Mouse (Mus musculus) urinary bladder, adult 2 months (tissue): ENCODE data around the gene Il2rb. TPM values are rescaled to one million over a fixed set of nuclear protein-coding genes. Genes with fewer than 3 reads are reported as not detected.
A peak's percentile ranks its signal among the peaks of the same experiment; 100 is the strongest.

ENCODE experiments used
- DNase-seq: peaks from one replicate; pipeline ENCODE4 v3.0.0; 2022; ENCODE audit warnings: low spot score
- polyA plus RNA-seq: library from polyadenylated mRNA; depleted of rRNA; stranded (reverse); fragments of >200 nt; gene quantifications from 2 replicates; pipeline ENCODE4 v1.2.3, GENCODE M21; 2012

The Il2rb gene
- polyA plus RNA-seq, 1 experiment, result 3.6 TPM

DNA sequence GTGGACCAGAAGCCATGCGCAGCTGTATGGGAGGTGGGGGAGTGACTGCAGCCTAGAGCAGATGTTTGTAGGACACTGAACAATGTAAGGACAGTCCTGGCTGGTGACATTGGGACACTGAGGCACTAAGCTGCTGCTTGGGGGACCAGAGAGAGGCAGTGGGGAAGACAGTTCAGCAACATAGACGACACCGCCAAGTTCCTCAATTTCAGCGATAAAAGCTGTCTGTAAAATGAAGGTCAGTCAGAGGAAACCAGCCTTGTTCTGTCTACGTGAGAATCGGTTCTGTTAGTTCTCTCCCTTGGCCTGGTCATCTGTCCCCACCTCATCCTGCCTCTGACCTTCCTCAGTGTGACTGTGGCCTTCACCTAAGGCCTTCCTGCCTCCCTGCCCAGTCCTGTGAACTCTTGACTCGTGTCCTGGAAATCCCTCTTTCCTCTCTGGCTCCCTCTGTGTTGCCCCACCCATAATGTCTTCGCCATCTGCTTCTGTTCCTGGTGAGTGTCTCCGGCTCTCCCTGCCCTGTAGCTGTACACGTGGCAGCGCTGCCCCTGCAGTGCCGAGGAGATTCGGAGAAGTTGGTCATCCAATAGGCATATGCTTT is 25.1 kb upstream of the Il2rb start:
- no peak for DNase-seq

DNA sequence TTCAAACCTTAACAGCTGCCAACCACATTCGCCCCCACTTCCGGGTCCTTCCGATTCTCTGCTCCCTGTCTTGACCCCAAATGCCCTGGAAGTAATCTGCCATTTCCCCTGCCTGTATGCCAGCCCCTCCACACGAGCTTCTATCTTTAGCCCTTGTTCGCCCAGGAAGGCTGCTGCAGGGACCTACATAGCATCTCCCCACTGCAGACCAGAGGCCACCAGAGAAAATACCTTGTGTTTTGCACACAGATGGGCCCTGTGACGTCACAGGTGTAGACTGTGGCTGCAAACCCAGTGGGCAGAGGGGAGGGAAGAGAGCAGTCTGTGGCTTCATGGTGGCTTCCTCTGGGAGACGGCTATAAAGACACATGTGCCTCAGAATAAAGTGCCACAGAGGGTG is 23.1 kb upstream of the Il2rb start:
- no peak for DNase-seq

DNA sequence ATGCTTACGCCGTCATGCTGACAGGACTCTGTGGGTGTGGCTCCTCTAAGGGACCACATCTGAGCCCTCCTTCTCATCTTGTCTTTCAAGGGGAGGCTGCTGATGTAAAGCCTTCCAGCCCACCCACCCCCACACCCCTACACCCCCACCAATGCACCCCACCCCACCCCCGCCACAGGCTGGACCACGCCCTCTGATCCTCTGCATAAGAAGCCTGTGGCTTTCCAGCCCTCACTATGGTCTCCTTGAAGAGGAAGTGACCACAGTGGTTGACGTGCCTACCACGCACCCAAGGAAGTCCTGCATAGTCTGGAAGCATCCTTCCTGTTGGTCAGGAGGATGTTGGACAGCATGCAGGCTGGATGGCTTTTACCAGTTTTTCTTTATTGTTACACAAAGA is 20.7 kb upstream of the Il2rb start:
- DNase-seq, result no peak

DNA sequence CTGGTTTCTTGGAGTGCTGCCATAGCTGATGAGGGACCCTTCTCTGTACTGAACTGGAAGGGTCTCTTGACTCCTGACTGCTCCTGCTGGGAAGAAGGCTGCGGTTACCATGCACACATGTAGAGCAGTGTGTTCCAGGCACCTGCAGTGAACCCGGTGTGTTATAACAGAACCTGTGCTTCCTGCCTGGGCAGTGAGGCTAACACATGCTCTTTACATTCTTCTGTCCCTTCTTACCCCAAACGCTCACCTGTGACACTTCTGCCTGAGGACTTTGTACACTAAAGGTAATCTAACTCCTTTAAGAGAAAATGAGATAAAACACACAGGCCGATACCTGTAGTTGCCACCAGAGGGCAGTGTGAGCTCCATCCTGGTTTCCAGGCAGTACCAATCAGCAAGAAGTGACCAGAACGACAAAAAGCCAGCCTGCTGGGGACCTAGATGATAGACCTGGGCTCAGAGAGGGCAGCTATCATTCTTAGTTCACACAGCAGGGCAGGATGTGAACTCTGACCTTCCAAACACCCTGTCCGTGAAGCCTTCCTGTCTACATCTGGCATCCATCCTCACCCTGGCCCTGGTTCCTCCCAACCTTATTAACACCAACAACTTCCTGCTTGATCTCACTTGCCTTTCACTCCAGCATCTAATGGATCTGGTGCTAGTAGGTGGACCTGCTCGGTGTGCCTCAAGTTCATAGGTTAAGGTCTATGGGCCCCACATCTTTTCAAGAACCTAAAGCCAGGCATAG is 19.5 kb upstream of the Il2rb start:
- peak; percentile 62 for DNase-seq

DNA sequence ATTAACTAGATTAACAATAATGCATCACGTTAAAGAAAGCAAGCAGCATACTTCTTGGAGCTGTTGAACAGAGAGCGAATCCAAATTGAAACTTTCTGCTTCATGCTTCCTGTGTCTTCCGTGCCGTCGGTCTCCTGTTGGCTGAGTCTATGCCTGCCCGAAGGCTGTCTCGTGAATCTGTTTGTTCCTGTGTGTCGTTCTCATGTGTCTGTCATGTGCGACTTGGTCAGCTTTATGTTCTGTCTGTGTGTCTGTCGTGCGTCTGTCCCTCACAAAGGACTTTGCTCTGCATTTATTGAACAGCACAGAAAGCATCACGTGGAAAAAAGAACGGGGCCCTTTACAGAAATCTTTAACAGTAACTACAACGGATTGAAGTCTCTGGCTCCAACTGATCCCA is 17.9 kb upstream of the Il2rb start:
- DNase-seq, result no peak

DNA sequence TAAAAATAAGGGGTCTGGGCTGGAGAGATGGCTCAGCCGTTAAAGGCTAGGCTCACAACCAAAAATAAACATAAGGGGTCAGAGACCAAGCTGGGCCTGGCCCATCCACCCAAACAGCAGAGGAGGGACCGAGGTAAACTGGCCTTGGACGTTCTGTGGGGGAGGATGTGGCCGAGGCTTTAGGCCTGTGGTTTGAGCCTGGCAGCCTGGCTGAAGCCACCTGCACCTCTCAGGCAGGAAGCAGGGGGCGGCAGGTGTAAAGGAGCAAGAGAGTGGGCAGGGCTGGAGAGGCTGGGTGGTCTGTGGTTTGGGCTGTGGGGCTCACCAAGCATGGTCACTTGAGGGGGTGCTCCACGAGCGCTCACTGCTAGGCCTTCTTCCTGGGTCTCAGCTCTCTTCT is 16.9 kb upstream of the Il2rb start:
- DNase-seq, result no peak

DNA sequence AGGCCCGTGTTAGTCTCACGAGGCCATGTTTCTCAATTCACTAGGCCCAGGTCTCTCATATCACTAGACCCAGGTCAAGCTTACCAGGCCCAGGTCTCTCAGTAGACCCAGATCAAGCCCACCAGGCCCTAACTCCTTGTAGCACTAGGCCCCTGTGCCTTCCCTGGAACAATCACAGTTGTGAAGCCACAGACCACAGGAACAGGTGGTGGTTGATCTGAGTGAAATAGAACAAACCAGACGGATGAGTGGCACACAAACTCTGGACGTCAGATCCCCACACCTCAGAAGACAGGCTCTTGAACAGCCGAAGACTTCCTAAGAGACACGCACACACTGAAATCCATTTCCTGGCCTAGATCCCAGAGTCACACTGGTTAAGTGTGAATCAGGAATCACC is 15.7 kb upstream of the Il2rb start:
- no peak for DNase-seq

DNA sequence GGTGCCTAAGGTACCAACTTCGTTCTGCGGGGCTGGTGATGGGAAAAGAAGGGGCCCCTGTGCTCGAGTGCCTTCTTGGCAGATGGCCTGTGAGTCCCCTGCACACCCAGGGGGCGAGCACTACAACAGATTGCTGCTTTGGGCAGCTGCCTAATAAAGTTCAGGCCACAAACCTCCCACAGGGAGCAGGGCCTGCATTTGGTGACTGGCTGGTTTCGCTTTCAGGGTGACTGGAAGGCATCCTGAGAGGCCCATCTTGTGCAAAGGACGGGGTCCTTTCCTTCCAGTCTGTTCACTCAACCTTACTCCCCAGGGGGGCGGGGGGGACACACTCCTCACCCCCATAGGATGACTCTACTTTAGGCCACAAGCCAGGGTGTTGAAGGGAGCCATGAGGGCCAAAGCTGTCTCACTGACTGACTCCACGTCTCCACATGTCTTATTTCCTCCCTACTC is 15.1 kb upstream of the Il2rb start:
- DNase-seq, result no peak

DNA sequence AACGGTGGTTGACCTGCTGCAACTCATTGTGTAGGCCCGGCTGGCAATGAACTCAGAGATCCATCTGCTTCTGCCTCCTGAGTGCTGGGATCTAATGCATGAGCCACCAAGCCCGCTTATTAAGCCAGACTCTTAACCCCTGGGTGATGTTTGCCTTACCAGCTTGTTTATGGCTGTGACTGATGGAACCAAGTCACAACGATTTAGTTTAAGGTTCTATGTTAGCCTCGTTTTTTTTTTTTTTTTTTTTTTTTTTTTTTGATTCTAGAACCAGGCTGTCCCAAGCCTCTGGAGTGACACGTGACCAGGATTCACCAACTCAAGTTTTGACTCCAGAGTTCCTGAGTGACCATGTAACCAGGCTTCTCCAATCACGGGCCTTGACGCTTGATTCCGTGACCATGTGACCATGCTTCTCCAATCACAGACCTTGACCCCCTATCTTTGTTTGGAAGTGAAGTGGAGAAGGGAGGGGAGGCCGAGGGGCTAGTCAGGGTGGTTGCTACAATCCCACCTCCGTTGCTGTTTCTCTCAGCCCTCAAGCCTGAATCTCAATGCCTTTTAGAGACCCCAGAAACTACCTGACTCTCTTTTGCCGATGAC is 14.3 kb upstream of the Il2rb start:
- no peak for DNase-seq

DNA sequence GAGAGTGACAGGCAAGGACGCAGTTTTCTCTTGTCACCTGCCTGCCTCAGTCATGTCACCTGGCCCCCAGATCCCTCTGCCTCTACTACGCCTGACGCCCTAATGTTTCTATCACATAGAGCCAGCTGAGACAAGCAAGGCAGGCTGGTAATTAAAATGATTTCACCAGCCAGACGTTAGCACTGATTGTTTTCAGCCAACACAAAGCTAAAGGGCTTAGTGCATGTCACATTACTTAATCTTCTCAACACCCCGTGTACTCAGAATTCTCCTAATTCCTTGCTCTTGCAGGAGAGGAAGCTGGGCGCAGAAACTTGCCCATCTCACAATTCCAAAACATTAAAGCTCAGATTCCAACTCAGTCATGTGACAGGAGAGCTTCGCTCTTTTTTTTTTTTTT is 13.4 kb upstream of the Il2rb start:
- no peak for DNase-seq

DNA sequence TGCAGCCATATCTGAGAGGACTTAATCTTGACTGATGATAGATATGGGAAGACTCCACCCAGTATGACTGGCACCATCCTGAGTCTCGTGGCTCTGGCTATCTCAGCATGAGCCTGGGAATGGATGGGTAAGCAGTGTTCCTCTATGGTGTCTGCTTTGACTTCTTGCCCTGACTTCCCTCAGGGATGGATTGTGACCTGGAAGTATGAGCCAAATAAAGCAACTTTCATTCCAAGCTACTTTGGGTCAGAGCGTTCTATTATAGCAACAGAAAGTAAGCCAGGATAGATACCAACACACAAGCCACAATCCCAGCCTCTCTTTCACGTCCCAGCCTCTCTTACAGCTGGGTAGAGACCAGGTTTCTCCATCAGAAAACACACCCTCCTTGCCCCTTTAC is 10.5 kb upstream of the Il2rb start:
- DNase-seq, result no peak

DNA sequence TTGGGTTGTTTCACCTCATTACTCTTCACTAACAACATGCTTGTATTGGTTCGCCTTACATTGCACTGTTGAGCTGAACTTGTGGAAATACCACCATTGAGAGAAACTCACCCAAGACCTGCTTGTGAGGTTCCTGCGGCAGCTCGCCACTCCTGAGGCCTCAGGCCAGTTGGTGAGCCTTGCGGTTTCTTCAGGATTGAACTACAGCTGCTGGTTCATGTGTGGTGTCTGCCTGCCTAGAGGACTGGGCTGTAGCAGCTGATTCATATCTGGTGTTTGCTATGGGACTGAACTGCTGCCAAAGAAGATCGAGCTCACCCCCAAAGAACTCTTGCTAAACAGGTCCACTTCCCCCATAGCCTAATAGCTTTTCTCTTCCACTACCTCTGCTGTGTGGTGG is 9.7 kb upstream of the Il2rb start:
- DNase-seq, result no peak

DNA sequence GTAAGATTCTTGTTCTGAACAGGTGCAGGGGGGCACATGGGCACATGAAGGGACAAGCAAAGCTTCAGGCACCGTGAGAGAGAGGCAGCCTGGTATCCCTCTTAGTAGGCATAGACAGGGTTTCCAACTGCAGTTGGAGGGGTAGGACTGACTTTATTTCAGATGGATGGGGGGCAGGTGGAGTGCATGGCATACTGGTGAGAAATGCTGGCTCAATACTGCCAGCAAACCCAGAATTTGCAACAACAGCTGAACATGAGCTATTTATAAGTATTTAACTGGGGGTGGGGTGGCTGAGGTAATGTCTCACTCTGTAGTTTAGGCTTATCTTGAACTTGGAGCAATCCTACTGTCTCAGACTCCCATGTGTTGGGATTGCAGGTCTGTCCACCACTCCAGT is 8.9 kb upstream of the Il2rb start:
- no peak for DNase-seq

DNA sequence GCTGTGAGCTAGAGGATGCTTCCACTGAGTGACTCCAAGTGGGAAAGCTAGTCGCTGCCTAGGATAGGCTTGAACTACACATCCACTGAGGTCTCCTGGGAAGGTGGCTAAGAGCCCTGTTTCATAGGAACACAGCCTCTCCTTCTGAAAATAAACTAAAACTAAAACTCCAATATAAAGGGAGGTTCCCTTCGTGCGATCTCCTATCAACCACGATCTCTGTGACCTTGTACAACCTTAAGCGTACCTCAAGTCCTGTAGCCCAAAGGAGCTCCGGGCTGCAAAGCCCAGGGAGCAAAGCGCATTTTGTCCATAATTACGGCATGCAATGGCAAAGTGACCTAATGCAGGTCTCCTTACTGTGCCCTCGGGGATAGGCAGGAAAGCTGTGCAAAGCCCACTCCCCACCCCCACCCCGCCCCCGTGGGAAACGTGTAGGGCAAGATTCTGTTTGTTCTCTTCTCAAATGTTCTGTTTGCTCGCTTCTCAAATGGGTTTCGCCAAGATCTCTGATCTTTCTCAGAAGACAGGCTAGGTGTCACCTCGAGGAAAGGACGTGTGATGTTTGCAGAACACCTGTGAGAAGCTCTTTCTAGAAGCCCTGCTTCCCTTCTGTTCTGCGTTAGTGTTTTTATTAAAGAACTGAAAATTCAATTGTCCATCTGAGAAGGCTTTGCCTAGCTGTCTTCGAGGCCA is 7.5 kb upstream of the Il2rb start:
- no peak for DNase-seq

DNA sequence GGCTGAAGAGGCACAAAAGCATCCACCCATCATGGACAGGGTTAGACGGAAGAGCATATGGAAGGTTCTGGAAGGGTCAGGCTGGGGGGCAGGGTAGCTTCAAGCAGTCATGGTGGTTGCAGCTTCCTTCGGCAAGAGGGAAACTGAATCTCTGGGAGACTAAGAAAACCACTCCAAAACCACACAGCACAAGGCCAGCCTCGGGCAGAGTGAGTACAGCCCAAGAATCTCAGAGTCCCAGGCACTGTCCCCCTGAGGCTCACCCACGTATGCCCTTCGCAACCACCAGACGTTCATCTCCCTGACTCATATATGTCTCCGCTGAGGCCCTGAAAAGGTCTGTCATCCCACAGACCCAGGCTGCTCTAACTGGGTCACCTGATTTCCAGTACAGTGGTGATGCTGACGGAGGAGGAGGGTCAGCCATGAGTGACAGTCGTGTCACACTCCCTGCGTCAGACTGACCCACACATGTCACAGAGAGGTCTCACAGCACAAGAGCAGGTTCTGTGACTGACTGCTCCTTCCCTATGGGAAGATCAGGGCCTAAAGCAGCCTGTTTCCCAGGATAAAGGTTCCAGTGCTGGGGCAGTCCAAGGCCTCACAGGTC is 1.6 kb downstream of the Il2rb start:
- DNase-seq, result no peak

DNA sequence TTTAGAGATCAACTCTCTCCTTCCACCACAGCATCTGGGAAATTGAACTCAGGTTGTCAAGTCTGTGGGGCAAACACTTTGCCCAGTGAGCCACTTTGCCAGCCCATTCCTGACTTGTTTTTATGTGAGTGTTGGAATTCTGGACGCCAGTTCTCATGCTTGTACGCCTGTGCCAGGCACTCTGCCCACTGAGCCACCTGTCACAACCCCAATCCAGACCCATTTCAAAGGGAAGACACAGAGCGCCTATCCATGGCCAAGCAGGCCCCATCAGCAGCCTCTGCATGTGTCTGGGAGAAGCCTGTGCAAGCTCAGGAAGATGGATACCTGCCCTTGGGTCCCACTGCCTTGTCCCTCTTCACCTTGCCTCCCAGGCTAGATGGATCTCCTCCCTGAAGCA is 3.8 kb downstream of the Il2rb start:
- no peak for DNase-seq

DNA sequence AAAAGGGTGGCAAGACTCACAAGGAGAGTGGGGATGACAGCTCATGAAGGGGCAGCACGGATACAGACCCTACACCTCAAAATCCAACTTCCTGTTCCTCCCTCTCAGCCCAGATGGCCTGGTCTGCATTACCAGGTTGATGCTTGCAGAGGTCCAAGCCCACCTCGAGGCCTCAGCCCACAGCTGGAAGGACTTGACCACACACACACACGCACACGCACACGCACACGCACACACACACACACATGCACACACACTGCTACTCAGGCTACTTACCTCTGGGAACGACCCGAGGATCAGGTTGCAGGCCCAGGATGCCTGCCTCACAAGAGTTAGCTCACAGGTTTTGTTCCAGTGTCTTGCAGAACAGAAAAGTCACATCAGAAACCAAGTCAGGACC is 5.2 kb downstream of the Il2rb start:
- no peak for DNase-seq

DNA sequence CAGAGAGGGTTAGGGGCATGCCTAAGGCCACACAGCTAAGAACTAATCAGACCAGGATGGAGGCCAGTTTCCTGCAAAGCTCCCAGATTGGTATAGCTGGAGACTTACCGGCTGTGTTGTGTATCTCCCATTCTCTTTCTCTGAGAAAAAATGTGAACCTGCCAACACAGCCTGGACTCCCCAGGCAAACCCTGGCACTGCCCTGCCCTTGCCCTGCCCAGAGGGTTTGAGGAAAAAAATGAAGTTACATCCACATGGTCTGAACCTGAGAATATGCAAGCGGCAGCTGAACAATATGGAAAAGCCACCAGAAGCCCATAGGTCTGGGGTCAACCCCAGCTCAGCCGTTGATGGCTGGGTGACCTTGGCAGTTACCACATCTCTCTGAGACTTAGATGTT is 5.8 kb downstream of the Il2rb start:
- DNase-seq, result no peak

DNA sequence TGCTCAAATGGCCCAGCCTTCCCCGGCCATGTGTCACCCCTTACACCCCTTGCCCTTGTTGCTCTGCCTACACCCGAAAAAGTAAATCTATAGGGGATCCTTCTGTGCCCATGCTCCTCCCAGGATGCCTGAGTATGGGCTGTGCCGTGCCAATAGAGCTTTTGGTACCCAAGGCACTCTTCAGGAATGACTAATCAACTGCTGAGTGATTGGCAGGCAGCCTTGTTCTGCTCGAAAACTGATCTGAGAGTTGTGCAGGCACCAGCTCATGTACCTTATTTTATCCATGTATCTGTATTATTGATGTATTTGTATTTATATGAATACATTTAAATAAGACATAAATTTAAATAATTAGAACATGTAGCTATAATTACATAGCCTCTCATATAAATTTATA is 8.0 kb downstream of the Il2rb start:
- no peak for DNase-seq

DNA sequence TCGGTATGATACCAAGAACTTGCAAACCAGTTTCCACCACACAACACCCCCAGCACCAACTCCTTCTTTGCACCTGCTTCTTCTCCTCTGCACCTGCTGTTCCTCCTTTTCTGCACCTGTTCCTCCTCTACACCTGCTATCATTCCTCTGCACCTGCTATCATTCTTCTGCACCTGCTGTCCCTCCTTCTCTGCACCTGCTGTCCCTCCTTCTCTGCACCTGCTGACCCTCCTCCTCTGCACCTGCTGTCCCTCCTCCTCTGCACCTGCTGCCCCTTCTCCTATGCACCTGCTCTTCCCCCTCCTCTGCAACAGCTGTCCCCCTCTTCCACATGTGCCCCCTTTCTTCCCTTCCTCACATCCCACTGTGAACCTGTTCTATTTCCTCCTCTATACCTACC is 8.5 kb downstream of the Il2rb start:
- DNase-seq, result no peak

DNA sequence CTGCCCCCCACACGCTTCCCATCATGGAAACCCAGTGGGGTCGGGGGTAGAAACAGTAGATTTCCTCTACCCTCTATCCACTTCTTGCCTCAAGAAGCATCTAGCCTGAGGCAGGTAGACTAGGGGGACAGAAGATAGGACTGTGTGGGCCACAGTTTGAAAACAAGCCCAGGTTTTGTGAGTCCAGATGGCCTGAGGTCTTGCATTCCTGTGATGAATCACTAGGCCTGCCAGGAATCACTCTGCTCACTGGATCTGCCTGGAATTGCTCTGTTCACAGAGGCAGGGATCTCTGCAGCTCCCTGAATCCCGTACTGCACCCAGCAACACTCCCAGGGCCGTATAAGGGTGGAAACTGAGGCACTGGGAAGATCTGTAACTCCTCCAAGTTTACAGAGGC is 11.8 kb downstream of the Il2rb start:
- no peak for DNase-seq

DNA sequence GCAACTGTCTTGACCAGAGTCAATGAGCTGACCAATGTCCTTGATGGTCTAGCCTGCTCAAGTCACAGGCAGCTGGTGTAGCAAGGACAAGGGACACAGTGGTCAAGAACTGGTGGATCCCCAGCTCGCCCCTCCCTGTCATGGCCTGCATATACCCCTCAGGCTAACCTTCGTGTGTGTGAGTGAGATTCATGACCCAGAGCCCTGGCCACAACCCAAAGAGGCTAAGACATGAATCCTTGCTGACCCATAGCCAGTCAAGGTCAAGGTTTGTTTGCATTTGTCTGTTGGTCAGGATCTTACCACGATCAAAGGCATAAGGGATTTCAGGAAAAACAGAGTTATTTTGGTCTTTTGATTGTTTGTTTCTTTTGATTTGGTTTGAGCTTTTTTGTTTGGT is 12.6 kb downstream of the Il2rb start:
- no peak for DNase-seq
